9 mouse cellular contexts compared by ENCODE assay signal in genomic region chr5:67797006-67797958, GRCm38 (mm10). TPM values are rescaled to one million over a fixed set of nuclear protein-coding genes. Genes with fewer than 3 reads are reported as not detected.
DNase-seq lines count a peak whose midpoint lies in the region; ATAC-seq and TF ChIP-seq lines count a peak whose summit lies in the region.
"Had no signal": no experiment of that assay in that cellular context is flagged by ENCODE, and none has a peak within 500 bp of the region (broad histone marks: within the 10 kb centered on the region; RNA-seq: fewer than 3 reads in every experiment).

No protein-coding gene starts in this region.

- peaks cover 2 to 13% of the 10 kb centered on the region in 2 experiments; a peak in 2 of 4 replicates for H3K4me1 ChIP-seq in ES-E14 (ENCODE audit: control insufficient read depth in 2 of 2, insufficient read depth in 2 of 2, low read length in 2 of 2, poor library complexity in 1 of 2)
- peaks cover 20% of the 10 kb centered on the region for H3K4me1 ChIP-seq in heart, embryonic 16.5 days (ENCODE audit: control insufficient read depth, insufficient read depth, low read length)
- no peaks in the 10 kb centered on the region for H3K4me1 ChIP-seq in limb, embryonic 14.5 days (ENCODE audit: control insufficient read depth, insufficient read depth, low read length)

- ATAC-seq in frontal cortex, adult (ENCODE audit: low TSS enrichment), result 0 out of 2 replicates have a peak, but pooled peaks have one; percentile 4
- peak; percentile 54; the same call in 1 of the 2 replicates for ATAC-seq in heart, embryonic 16.5 days (replicated peaks; ENCODE audit: extremely low read depth, insufficient read depth, low FRiP score)
- no peak for ATAC-seq in limb, embryonic 14.5 days (ENCODE audit: low FRiP score, low read depth)
- no peak for ATAC-seq in CD4-positive, CD25-positive, alpha-beta regulatory T cell, adult 4 months

- H3K9me3 ChIP-seq in ES-E14 (ENCODE audit: control insufficient read depth, insufficient read depth, low read depth, low read length), result no peaks in the 10 kb centered on the region
- no peaks in the 10 kb centered on the region for H3K9me3 ChIP-seq in heart, embryonic 16.5 days (replicated peaks; ENCODE audit: control insufficient read depth, low read length)
- no peaks in the 10 kb centered on the region for H3K9me3 ChIP-seq in limb, embryonic 14.5 days (ENCODE audit: control insufficient read depth, low read length)

- H3K27me3 ChIP-seq in heart, embryonic 16.5 days (ENCODE audit: control insufficient read depth, insufficient read depth, low read length), result no peaks in the 10 kb centered on the region
- H3K27me3 ChIP-seq in limb, embryonic 14.5 days (ENCODE audit: control insufficient read depth, insufficient read depth, low read length), result no peaks in the 10 kb centered on the region
- H3K27me3 ChIP-seq: CH12.LX had no signal

- H3K36me3 ChIP-seq in ES-E14 (ENCODE audit: control insufficient read depth, insufficient read depth, low read length, poor library complexity, severe bottlenecking), result no peaks in the 10 kb centered on the region; the same call in 1 of the 2 replicates
- no peaks in the 10 kb centered on the region for H3K36me3 ChIP-seq in heart, embryonic 16.5 days (ENCODE audit: control insufficient read depth, insufficient read depth)
- no peaks in the 10 kb centered on the region for H3K36me3 ChIP-seq in limb, embryonic 14.5 days (ENCODE audit: control insufficient read depth, insufficient read depth, low read length)

- 60% methylated on average over 14 of the region's 14 CpGs for WGBS in heart, embryonic 16.5 days
- 60% methylated on average over 14 of the region's 14 CpGs for WGBS in limb, embryonic 14.5 days

- no peak overlapping the region for H3K4me2 ChIP-seq in heart, embryonic 16.5 days (ENCODE audit: low read depth, low read length)
- no peak overlapping the region for H3K4me2 ChIP-seq in limb, embryonic 14.5 days (replicated peaks; ENCODE audit: low read depth, low read length, severe bottlenecking)

- DNase-seq in frontal cortex, postnatal 36 days (ENCODE audit: low spot score in 2 of 2), result no peak
- DNase-seq in ES-E14 (ENCODE audit: low read depth, low spot score), result peak; percentile 11
- peak; percentile 13 for DNase-seq in limb, embryonic 14.5 days (ENCODE audit: low spot score)
- no peak for DNase-seq in retina, postnatal 1 day
- DNase-seq in urinary bladder, adult 2 months (ENCODE audit: low spot score), result no peak

- H3K9ac ChIP-seq in ES-E14 (ENCODE audit: insufficient read depth, low read depth, low read length, poor library complexity, severe bottlenecking), result no peak overlapping the region
- H3K9ac ChIP-seq in heart, embryonic 16.5 days (ENCODE audit: low read length), result no peak overlapping the region
- H3K9ac ChIP-seq in limb, embryonic 14.5 days (ENCODE audit: low read depth, low read length, severe bottlenecking), result no peak overlapping the region

- no peak for TF ChIP-seq POLR2A in limb, embryonic 14.5 days (IDR thresholded peaks at IDR 0.05; ENCODE audit: borderline replicate concordance, extremely low read depth, insufficient read depth, insufficient read length)

- in situ Hi-C loops in ES-E14 (cut with MboI; ENCODE audit: low sequenced_read_pairs in 2 of 2, unreplicated experiment in 2 of 2), result no loop called here

- no peak overlapping the region for H3K4me3 ChIP-seq in ES-E14 (ENCODE audit: insufficient read depth in 1 of 2, low read depth in 1 of 2, low read length in 2 of 2, poor library complexity in 1 of 2, severe bottlenecking in 1 of 2)
- no peak overlapping the region for H3K4me3 ChIP-seq in heart, embryonic 16.5 days (ENCODE audit: low read length)
- H3K4me3 ChIP-seq in limb, embryonic 14.5 days (replicated peaks; ENCODE audit: low read length), result no peak overlapping the region

- H3K27ac ChIP-seq in ES-E14 (ENCODE audit: insufficient read depth, low read depth, low read length, poor library complexity, severe bottlenecking), result no peak overlapping the region
- peak overlapping the region; percentile 27; the same call in 1 of the 2 replicates for H3K27ac ChIP-seq in heart, embryonic 16.5 days (ENCODE audit: low read length)
- no peak overlapping the region for H3K27ac ChIP-seq in limb, embryonic 14.5 days (replicated peaks; ENCODE audit: low read depth, low read length)

TF ChIP-seq in ES-E14, 5 proteins besides CTCF, POLR2A, EP300 and RAD21:
- TF ChIP-seq CHD2 (IDR thresholded peaks at IDR 0.05; ENCODE audit: low read depth, low read length) (no peak), ZNF384 (IDR thresholded peaks at IDR 0.05; ENCODE audit: low read depth, low read length) (no peak), MAFK (IDR thresholded peaks at IDR 0.05; ENCODE audit: insufficient read depth, low read depth, low read length) (no peak), HCFC1 (IDR thresholded peaks at IDR 0.05; ENCODE audit: borderline replicate concordance, insufficient read depth, low read length) (no peak), ZC3H11A (IDR thresholded peaks at IDR 0.05; ENCODE audit: borderline replicate concordance, low read depth, low read length) (no peak)

RNA-seq across cellular contexts. Expression of gene Atp8a1, which starts 50.0 kb away (rescaled TPM):
- 13.7 and 18.3 TPM in 2 replicates for total RNA-seq in ES-E14 (2012; rRNA removed)
- 10.5 and 13.0 TPM in 2 replicates for polyA plus RNA-seq in heart, embryonic 16.5 days (2015; fragmentation: Nextera tagmentation; extraction: Ambion mirVana)
- 7.1 and 7.3 TPM in 2 replicates for polyA plus RNA-seq in limb, embryonic 14.5 days (2012; rRNA removed)
- polyA plus RNA-seq in limb, embryonic 14.5 days (2014; fragmentation: Nextera tagmentation; extraction: Ambion mirVana), result 6.9 and 9.0 TPM in 2 replicates
- polyA plus RNA-seq in CD4-positive, CD25-positive, alpha-beta regulatory T cell, adult 4 months (2017; shearing (Covaris generic)), result 10 to 100 TPM; 10.6 to 12.2 TPM
- 6.0 and 6.7 TPM in 2 replicates for polyA plus RNA-seq in urinary bladder, adult 2 months (2012; rRNA removed)

Comparison
In these comparisons a context has a peak if more than half of its experiments do, and no peak if none do; other contexts are left out.
1. ATAC-seq: peak in frontal cortex, adult (single experiment) and heart, embryonic 16.5 days (single experiment); none in limb, embryonic 14.5 days (single experiment) and CD4-positive, CD25-positive, alpha-beta regulatory T cell, adult 4 months (single experiment).
2. DNase-seq: peak in ES-E14 (single experiment) and limb, embryonic 14.5 days (single experiment); none in frontal cortex, postnatal 36 days (0 of 2), retina, postnatal 1 day (single experiment) and urinary bladder, adult 2 months (single experiment).